17 mouse cellular contexts compared by ENCODE assay signal in genomic region chr5:68329311-68329710, GRCm38 (mm10).
DNase-seq lines count a peak whose midpoint lies in the region; ATAC-seq and TF ChIP-seq lines count a peak whose summit lies in the region.
"Had no signal": no experiment of that assay in that cellular context is flagged by ENCODE, and none has a peak within 500 bp of the region (broad histone marks: within the 10 kb centered on the region; RNA-seq: fewer than 3 reads in every experiment).

No protein-coding gene starts in this region.

- H3K9me3 ChIP-seq in hindbrain, embryonic 13.5 days = no peaks in the 10 kb centered on the region
- no peaks in the 10 kb centered on the region for H3K9me3 ChIP-seq in hindbrain, postnatal 0 days (ENCODE audit: low read length)
- H3K9me3 ChIP-seq in midbrain, embryonic 15.5 days = no peaks in the 10 kb centered on the region
- no peaks in the 10 kb centered on the region for H3K9me3 ChIP-seq in midbrain, postnatal 0 days (ENCODE audit: low read length)
- H3K9me3 ChIP-seq: embryonic facial prominence, embryonic 10.5 days; G1E; hindbrain, embryonic 10.5 days; intestine, embryonic 15.5 days; limb, embryonic 12.5 days; liver, embryonic 13.5 days had no signal

- no peak for DNase-seq in hindbrain, postnatal 0 days (ENCODE audit: low spot score)
- no peak for DNase-seq in midbrain, postnatal 0 days (ENCODE audit: low spot score)
- DNase-seq in cerebellum, adult 18-20 months = peak; percentile 47 to 48
- peak; percentile 10 to 52 for DNase-seq in cerebellum, postnatal 14 days
- DNase-seq in layer of hippocampus, postnatal 25 days (ENCODE audit: extremely low spot score in 1 of 2, low spot score in 1 of 2) = no peak
- DNase-seq: gastrocnemius, postnatal 10 days; liver, embryonic 13.5 days; thymus, adult 2 months had no signal

- TF ChIP-seq CTCF in hindbrain, postnatal 0 days (IDR thresholded peaks at IDR 0.05; ENCODE audit: low read depth) = no peak
- no peak for TF ChIP-seq CTCF in midbrain, postnatal 0 days (IDR thresholded peaks at IDR 0.05)

- H3K36me3 ChIP-seq in hindbrain, embryonic 13.5 days = no peaks in the 10 kb centered on the region
- H3K36me3 ChIP-seq in hindbrain, postnatal 0 days (ENCODE audit: insufficient read depth, low read length) = no peaks in the 10 kb centered on the region
- no peaks in the 10 kb centered on the region for H3K36me3 ChIP-seq in midbrain, embryonic 15.5 days (replicated peaks)
- H3K36me3 ChIP-seq in midbrain, postnatal 0 days (ENCODE audit: insufficient read depth, low read length) = no peaks in the 10 kb centered on the region
- H3K36me3 ChIP-seq: embryonic facial prominence, embryonic 10.5 days; G1E; hindbrain, embryonic 10.5 days; intestine, embryonic 15.5 days; limb, embryonic 12.5 days; liver, embryonic 13.5 days had no signal

- no peak overlapping the region for H3K27ac ChIP-seq in hindbrain, embryonic 13.5 days
- H3K27ac ChIP-seq in hindbrain, postnatal 0 days = no peak overlapping the region
- no peak overlapping the region for H3K27ac ChIP-seq in midbrain, embryonic 15.5 days
- no peak overlapping the region for H3K27ac ChIP-seq in midbrain, postnatal 0 days (ENCODE audit: low read depth, low read length)
- H3K27ac ChIP-seq: embryonic facial prominence, embryonic 10.5 days; hindbrain, embryonic 10.5 days; intestine, embryonic 15.5 days; kidney, postnatal 0 days; layer of hippocampus, adult 2 months; limb, embryonic 12.5 days; liver, embryonic 13.5 days had no signal

- H3K4me1 ChIP-seq in hindbrain, embryonic 13.5 days (replicated peaks) = no peaks in the 10 kb centered on the region
- no peaks in the 10 kb centered on the region for H3K4me1 ChIP-seq in hindbrain, postnatal 0 days (ENCODE audit: insufficient read depth, low read length)
- H3K4me1 ChIP-seq in midbrain, embryonic 15.5 days = no peaks in the 10 kb centered on the region
- H3K4me1 ChIP-seq in midbrain, postnatal 0 days (ENCODE audit: insufficient read depth, low read length) = no peaks in the 10 kb centered on the region
- H3K4me1 ChIP-seq: embryonic facial prominence, embryonic 10.5 days; hindbrain, embryonic 10.5 days; intestine, embryonic 15.5 days; limb, embryonic 12.5 days; liver, embryonic 13.5 days had no signal

- WGBS in hindbrain, embryonic 13.5 days = 72% methylated on average over 3 of the region's 3 CpGs
- 73% methylated on average over 3 of the region's 3 CpGs for WGBS in hindbrain, postnatal 0 days
- WGBS in midbrain, embryonic 15.5 days = 73% methylated on average over 3 of the region's 3 CpGs
- 60% methylated on average over 3 of the region's 3 CpGs for WGBS in midbrain, postnatal 0 days

- ATAC-seq in hindbrain, embryonic 13.5 days (ENCODE audit: low FRiP score) = peak; percentile 49; the same call in 1 of the 2 replicates
- ATAC-seq in hindbrain, postnatal 0 days = no peak
- 0 out of 2 replicates have a peak, but pooled peaks have one; percentile 54 for ATAC-seq in midbrain, embryonic 15.5 days (replicated peaks)
- ATAC-seq in midbrain, postnatal 0 days (ENCODE audit: low FRiP score) = no peak
- ATAC-seq: intestine, embryonic 15.5 days had no signal

- H3K4me2 ChIP-seq in hindbrain, embryonic 13.5 days = no peak overlapping the region
- H3K4me2 ChIP-seq in hindbrain, postnatal 0 days (ENCODE audit: low read depth, low read length) = no peak overlapping the region
- no peak overlapping the region for H3K4me2 ChIP-seq in midbrain, embryonic 15.5 days
- no peak overlapping the region for H3K4me2 ChIP-seq in midbrain, postnatal 0 days (ENCODE audit: low read depth, low read length, poor library complexity, severe bottlenecking)
- H3K4me2 ChIP-seq: intestine, embryonic 15.5 days; limb, embryonic 12.5 days; liver, embryonic 13.5 days had no signal

- H3K9ac ChIP-seq in hindbrain, embryonic 13.5 days = no peak overlapping the region
- no peak overlapping the region for H3K9ac ChIP-seq in hindbrain, postnatal 0 days (replicated peaks; ENCODE audit: low read length)
- no peak overlapping the region for H3K9ac ChIP-seq in midbrain, embryonic 15.5 days
- no peak overlapping the region for H3K9ac ChIP-seq in midbrain, postnatal 0 days (replicated peaks; ENCODE audit: low read length, poor library complexity, severe bottlenecking)
- H3K9ac ChIP-seq: intestine, embryonic 15.5 days; limb, embryonic 12.5 days; liver, embryonic 13.5 days had no signal

- H3K4me3 ChIP-seq in hindbrain, embryonic 13.5 days = no peak overlapping the region
- no peak overlapping the region for H3K4me3 ChIP-seq in hindbrain, postnatal 0 days (ENCODE audit: low read length)
- no peak overlapping the region for H3K4me3 ChIP-seq in midbrain, embryonic 15.5 days
- H3K4me3 ChIP-seq in midbrain, postnatal 0 days (ENCODE audit: low read depth, low read length) = no peak overlapping the region
- H3K4me3 ChIP-seq: embryonic facial prominence, embryonic 10.5 days; hindbrain, embryonic 10.5 days; intestine, embryonic 15.5 days; layer of hippocampus, adult 2 months; limb, embryonic 12.5 days; liver, embryonic 13.5 days had no signal

- H3K27me3 ChIP-seq in hindbrain, embryonic 13.5 days = no peaks in the 10 kb centered on the region
- no peaks in the 10 kb centered on the region for H3K27me3 ChIP-seq in hindbrain, postnatal 0 days (ENCODE audit: insufficient read depth, low read length)
- no peaks in the 10 kb centered on the region for H3K27me3 ChIP-seq in midbrain, embryonic 15.5 days (replicated peaks)
- no peaks in the 10 kb centered on the region for H3K27me3 ChIP-seq in midbrain, postnatal 0 days (ENCODE audit: insufficient read depth, low read length)
- H3K27me3 ChIP-seq: intestine, embryonic 15.5 days; limb, embryonic 12.5 days; liver, embryonic 13.5 days had no signal

Comparison
In these comparisons a context has a peak if more than half of its experiments do, and no peak if none do; other contexts are left out.
1. ATAC-seq: peak in hindbrain, embryonic 13.5 days (single experiment) and midbrain, embryonic 15.5 days (single experiment); none in hindbrain, postnatal 0 days (single experiment) and midbrain, postnatal 0 days (single experiment).
2. DNase-seq: peak in cerebellum, adult 18-20 months (2 of 2) and cerebellum, postnatal 14 days (2 of 2); none in hindbrain, postnatal 0 days (single experiment), midbrain, postnatal 0 days (single experiment) and layer of hippocampus, postnatal 25 days (0 of 2).